Mouse (Mus musculus) NIH3T3 (cell line): Measurements from ENCODE around the gene Cald1.
A peak's percentile ranks its signal among the peaks of the same experiment; 100 is the strongest.

Experiments used
- DNase-seq: peaks from one replicate; pipeline ENCODE4 v3.0.0-alpha.2; 2012; ENCODE audit warnings: low read depth

Gene Cald1

GRCm38 (mm10) chr6:34760023-34760422 lies 161.7 kb downstream of the Cald1 start:
- peak; percentile 86 for DNase-seq

DNA sequence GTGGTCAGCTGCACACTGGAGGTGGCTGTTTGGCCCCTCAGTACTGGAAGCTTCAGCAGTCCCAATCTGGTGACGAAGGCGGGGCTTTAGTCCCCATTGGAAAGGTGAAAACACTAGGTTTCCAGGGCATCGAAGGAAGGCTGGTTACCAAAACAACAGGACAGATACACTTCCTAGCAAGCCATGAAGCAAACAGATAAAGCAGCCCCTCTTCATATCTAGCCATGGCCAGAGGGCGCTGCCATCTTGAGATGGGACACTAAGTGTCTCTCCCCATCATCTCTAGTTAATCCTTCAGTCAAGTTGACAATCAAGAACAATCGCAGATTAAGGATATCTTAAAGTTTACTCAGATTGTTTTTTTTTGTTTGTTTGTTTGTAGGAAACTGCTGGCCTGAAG lies 167.4 kb downstream of the Cald1 start:
- no peak for DNase-seq

DNA sequence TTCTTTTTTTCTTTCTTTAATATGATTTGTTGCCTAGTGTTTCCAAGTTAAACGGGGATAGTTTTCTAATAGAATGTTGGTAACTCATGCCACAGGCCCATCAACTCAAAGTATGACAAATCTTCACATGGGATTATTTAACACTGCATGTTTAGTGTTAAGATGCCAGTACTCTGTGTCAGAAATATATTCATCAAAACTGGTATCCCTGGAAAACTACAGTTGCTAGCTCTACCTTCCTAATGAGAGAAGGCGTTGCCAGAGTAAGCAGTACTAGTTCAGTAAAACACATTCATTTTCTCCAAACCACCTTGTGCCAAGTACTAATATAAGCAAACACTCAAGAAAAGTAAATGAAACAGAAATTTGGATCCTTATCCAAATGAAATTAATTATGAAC lies 171.7 kb downstream of the Cald1 start:
- DNase-seq = no peak

DNA sequence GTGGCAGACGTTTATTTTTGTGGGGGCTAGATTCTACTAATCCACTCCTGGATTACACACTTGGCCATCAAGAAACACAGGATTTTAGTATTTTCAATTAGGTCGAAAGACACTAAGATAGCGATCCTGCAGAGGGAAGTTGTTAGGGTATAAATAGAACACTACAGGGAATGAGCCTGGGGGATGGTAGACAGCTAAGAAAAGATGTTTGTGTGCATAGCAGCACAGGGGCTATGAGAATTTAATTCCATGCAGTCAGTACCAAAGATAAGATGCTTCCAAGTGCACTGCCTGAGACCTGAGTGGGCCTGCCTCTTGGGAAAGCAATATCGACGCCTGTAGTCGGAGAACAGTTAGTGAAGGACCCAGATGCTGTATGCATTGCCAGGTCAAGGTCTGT lies 172.2 kb downstream of the Cald1 start:
- no peak for DNase-seq

- DNase-seq = peak; percentile 52
These were observed 178.1 kb downstream of the Cald1 start for GRCm38 (mm10) chr6:34776396-34776795.

GRCm38 (mm10) chr6:34777094-34777493 lies 178.8 kb downstream of the Cald1 start:
- DNase-seq = no peak

DNA sequence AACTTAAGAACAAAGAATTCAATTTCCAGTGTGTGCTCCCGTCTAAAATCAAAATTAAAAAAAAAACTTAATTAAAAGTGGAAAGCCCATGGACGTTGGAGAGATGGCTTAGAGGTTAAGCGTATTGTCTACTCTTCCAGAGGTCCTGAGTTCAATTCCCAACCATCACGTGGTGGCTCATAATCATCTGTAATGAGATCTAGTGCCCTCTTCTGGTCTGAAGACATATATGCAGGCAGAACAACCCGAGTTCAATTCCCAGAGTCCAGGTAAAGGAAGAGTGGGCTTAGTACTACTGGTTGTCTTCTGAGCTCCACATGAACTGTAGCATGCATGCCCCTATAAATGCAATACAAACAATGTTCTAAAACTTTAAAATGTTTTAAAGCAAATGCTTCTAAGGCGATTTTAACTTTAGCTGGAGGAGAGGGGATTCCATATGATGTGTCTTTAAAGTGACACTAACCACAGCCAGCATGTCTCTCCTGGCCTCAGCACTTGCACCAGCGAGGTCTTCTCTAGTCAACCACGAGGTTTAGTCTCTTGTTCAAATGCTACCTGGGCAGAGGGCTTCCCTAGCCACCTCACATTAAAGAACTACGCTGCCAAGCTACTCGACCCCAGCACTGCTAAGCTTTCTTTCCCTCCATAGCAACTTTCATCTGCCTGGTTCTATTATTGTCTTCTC lies 179.8 kb downstream of the Cald1 start:
- peak; percentile 65 for DNase-seq

GRCm38 (mm10) chr6:34780231-34780942 lies 182.1 kb downstream of the Cald1 start, which contains the start of gene Agbl3:
Agbl3 (plus strand) TSS chr6:34780432.
- DNase-seq = peak; percentile 99

DNA sequence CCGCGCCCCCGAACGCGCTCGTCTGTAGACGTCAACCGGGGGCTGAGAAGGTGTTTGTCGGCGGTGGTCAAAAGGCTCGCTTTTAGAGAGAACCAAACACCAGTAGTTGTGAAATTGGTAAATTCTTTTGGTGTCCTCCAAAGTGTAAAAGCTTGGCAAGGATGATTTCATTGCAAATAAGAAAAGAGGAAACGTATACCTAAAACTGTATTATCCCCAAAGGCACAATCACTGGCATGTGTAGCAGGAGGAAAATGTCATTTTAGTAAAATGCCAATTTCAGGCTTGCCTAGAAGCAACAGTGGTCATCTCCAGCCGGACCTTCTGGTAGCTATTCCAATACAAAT lies 182.6 kb downstream of the Cald1 start:
- DNase-seq = no peak

DNA sequence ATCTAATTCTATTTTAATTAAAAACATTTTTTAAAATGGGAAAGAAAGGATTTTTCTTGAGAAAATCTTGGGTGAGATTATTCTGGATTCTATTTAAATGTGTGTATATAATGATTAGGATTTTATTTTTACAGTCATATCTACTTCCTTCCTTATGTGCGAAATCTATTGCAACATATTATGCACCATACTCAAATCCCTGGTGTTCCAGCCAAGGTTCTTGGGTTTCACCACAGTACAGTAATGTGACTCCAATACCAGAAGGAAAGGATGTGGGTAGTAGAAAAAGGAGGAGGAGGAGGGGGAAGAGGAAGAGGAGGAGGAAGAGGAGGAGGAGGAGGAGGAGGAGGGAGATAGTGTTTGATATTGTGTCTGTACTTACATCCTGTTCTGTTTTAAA lies 184.2 kb downstream of the Cald1 start:
- DNase-seq = peak; percentile 61

DNA sequence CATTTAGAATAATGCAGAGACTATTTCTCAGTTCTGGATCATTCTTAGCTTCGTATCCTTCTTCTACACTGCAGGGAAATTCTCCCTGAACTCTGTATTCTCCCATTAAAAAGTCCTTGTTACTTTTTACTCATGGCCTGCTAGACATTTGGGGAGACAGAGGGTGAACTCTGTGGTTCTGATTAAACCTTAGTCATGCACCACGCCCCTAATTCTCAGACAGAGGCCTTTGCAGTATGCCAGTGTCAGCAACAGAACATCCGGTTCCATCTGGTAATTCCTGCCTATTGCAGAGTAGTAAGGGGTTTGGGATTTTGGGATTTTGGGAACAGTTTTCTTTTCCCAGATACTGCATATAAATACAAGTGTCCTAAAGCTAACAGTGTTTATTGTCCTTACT lies 198.6 kb downstream of the Cald1 start:
- DNase-seq = peak; percentile 82

GRCm38 (mm10) chr6:34797887-34798286 lies 199.6 kb downstream of the Cald1 start:
- peak; percentile 72 for DNase-seq

DNA sequence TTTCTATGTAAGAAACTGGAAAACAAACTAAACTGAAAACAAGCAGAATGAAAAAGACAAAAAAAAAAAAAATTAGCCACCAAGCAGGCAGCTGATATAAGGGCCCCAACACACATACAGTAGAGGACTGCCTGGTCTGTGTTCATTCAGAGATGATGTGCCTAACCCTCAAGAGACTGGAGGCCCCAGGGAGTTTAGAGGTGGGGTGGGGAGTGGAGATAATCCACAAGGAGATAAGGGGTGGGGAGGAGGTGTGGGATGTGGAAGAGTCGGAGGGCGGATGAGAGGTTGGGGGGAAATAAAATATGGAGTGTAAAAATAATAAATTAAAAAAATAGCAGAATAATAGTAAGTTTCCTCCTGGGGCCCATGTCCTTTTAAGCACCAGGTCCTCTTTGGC lies 207.3 kb downstream of the Cald1 start:
- DNase-seq = no peak

- DNase-seq = no peak
These were observed 212.4 kb downstream of the Cald1 start for GRCm38 (mm10) chr6:34810651-34811050.

DNA sequence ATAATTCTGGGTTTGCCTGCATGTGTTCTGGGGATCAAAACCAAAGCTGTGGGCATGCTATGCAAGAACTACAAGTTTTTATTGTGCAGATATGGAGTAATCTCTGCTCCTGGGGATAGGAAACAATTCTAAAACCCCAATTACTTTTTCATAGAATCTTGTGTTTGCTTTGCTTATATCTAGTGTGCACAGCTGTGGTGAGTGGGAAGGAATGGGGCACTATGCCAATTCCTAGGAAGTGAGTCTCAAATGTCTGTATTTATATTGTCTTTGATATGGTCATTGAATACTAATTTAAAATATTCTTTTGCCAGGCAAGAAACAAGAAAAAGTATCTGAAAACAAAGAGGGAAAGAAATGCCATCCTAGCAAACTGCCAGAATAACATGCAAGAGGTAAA lies 226.1 kb downstream of the Cald1 start:
- DNase-seq = peak; percentile 12
